Mouse (Mus musculus): Measurements from ENCODE around the gene Tmem255b.
A peak's percentile ranks its signal among the peaks of the same experiment; 100 is the strongest.

- TF ChIP-seq CTCF (IDR thresholded peaks at IDR 0.05; ENCODE audit: low read depth) (no peak), EP300 (IDR thresholded peaks at IDR 0.05; ENCODE audit: low read depth) (peak; percentile 83; the same call in 1 of the 2 replicates)
Observed at GRCm38 (mm10) chr8:13472284-13472683, 37.3 kb downstream of the Tmem255b start.
